Mouse (Mus musculus): ENCODE results near the gene Grem2.

Gene Grem2

GRCm38 (mm10) chr1:174921298-174921955 is at the start of gene Grem2:
Grem2 (minus strand) TSS chr1:174921819.
- no peak for DNase-seq (ENCODE audit: low spot score in 2 of 2)

DNA sequence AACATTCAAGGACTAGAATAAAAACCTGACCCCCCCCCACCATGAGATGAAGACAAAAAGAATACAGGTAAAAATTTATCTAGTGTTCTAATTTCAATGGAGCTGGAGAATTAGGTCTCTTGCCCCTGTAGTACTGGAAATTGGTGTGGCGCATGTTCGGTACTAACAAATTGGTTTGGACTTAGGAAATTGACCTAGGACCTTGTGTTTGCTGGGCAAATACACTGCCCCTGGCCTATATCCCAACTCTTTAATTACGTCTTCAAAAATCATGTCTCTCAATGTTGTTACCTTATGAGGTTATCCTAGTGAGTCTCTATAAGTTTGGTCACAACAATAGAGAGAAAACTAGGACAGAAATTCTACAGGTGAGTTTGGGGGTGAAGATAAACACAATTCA is 38.2 kb upstream of the Grem2 start:
- DNase-seq (ENCODE audit: low spot score in 2 of 2): no peak

GRCm38 (mm10) chr1:174931003-174931619 is 9.5 kb upstream of the Grem2 start:
- DNase-seq (ENCODE audit: low spot score in 2 of 2): no peak

- no peak for DNase-seq (ENCODE audit: low spot score in 2 of 2)
These were observed 8.0 kb upstream of the Grem2 start for GRCm38 (mm10) chr1:174929459-174930181.

DNA sequence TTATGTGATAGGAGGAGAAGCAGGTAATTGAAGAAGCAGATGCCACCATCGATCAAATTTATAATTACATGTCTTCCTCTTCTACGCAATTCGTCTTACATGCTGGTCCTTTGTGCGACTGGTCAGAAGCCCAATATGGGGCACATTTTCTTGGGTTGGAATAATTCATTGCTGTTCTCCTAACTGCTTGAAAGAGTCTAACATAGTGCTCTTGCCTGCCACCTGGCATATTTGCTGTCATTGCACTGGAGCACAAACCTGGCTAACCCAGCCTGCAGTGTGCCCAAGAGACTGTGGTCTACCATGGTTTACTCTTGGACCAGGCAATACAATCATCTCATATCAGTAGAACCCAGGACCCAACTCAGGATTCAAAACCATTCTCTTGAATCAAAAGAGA is 2.7 kb downstream of the Grem2 start:
- no peak for DNase-seq (ENCODE audit: low spot score in 2 of 2)

- DNase-seq (ENCODE audit: low spot score in 2 of 2): no peak
These were observed 3.3 kb downstream of the Grem2 start for GRCm38 (mm10) chr1:174918236-174918870.

DNA sequence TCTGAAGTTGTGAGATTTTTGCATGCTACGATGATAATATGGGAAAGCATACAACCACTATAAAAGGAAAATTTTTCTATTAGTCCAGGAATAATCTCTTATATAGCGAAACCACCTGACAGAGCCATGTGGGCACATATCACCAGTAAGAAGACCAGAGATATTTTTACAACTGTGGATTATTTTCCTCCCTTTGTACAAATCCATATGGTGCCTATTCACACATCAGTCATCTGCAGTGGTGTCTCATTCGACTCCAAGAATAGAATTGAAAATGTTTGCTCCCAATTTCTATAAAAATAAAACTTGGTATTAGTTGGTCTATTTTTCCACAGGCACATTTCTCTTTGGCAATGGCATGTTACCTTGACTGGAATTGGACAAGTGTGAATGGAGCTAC is 11.8 kb downstream of the Grem2 start:
- no peak for DNase-seq (ENCODE audit: low spot score in 2 of 2)

- DNase-seq (ENCODE audit: low spot score in 2 of 2): no peak
These were observed 13.4 kb downstream of the Grem2 start for GRCm38 (mm10) chr1:174908232-174908631.

DNA sequence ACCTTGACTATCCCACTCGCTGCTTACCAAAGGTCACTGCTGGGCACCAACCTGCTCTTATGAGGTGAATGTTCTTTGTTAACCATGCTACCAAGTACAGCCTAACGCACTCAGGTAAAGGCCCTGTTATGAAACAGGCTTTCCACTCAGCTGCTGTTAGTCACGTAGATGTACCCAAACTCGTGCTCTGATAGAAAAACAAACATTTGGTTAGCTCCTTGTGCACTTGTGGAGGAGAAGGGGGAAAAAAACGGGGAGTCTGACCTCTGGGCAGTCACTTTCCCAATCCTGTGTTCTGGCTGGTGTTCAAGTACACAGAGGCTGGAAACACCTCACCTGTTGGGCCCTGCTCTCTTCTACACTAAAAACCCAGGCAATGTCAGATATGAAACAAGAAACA is 14.0 kb downstream of the Grem2 start:
- no peak for DNase-seq (ENCODE audit: low spot score in 2 of 2)

DNA sequence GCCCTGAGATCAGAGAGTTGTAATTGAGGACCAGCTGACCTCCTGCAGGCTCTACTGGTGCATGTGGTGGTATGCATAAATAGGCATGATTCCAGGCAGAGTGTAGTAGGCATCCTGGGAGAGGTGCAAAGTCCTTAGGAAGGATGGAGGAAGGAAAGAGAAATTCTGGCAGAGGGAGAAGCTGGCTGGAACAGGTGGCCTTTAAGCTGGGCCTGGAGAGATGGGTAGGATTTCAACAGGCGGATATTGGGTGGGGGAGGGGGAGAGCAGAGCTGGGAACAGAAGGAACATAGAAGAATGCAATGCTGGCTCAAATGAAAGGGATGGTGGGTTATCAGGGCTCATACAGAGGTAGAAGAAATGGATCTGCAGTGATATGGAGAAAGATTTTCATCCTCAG is 18.9 kb downstream of the Grem2 start:
- DNase-seq (ENCODE audit: low spot score in 2 of 2): no peak

GRCm38 (mm10) chr1:174892471-174892870 is 29.1 kb downstream of the Grem2 start:
- DNase-seq (ENCODE audit: low spot score in 2 of 2): no peak

DNA sequence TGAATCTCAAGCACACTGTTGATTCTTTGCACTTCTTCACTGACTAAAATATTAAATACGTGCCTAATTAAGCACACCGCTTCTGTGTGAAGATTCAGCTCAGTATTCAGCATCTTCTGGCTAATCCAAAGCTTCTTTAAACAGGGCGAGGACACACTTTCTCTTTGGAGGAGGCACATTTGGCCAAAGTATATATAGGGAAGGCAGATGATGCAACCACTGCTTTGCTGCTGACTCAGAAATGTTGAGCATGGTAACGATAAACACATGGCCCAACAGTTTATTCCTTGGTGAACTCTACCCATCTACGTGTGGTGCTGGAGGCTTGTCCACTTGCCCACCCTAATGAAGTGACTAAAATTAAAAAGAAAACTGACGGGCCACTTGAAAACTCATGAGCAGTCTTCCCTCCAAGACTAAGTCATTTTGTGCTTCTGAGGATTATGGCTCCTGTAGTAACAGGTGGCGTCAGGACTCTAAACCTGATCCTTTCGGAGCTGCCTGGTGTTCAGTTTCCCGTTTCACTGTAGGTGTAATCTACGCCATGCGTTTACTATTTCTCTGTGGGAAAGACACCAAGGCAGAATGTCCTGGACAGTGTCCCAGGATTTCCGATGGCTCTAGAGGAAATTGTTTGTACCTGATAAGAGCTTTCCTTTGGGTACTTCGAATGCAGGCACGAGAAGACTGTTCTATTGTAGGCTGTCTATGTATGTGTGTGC is 32.8 kb downstream of the Grem2 start:
- no peak for DNase-seq (ENCODE audit: low spot score in 2 of 2)

DNA sequence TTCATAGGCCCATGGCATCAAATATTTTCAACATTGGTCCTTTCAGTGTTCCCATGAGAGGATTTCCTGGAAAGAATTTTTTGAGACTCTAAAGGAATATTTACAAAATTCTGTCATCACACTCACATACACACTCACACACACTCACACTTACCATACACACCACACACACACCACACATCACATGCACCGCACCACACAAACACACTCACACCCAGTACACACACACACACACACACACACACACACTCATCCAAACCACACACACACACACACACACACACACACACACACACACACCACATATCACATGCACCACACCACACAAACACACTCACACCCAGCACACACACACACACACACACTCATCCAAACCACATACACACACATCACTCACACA is 33.5 kb downstream of the Grem2 start:
- no peak for DNase-seq (ENCODE audit: low spot score in 2 of 2)

GRCm38 (mm10) chr1:174882496-174882895 is 39.1 kb downstream of the Grem2 start:
- DNase-seq (ENCODE audit: low spot score in 2 of 2): no peak

DNA sequence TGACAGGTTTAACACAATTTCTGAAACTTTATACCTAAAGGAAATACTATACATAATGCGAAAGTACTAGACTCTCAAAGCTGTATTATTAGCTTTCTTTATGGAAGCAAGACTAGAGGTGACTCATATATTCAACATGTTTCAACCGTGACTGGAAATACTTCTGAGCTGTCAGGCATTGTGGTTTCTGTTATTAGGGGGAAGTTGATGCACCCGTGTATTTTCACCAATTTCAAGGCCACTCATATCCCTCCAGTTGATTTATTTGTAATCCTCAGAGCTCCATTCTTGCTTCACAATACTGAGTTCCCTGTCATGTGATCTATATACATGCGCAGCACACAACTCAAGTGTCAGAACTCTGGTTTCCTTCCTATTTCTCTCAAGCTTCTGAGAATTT is 46.4 kb downstream of the Grem2 start:
- no peak for DNase-seq (ENCODE audit: low spot score in 2 of 2)

DNA sequence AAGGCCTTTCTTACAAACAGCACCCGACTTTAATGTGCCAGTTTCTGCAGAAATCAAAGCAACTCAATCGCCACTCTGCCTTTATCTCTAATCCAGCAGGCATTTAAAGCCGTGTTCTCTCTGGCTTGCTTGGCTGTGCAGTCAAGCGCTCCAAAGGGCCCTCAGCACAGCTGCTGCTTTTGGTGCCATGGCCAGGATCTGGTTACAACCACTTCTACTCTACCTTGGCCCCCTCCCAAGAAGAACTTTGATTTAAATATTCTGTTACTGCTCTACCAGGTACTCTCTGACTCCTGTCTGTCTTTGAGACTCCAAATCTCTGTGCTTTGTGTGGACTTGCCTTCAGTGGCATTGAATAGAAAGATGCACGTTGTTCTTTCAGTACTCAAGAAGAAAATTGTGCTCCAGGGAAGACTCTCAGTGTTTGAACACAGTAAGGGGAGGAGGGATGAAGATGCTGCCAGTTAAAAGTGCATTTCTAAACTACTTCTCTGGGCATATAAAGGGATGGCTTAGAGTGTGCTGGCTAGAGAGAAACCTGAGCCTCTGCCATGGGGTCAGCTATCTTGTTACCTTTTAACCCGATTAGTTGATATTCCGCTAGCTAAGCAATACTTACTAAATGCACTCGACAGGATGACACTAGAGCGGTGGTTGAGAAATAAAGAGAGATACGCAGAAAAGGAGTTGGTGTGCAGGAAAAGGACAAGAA is 61.1 kb downstream of the Grem2 start:
- DNase-seq (ENCODE audit: low spot score in 2 of 2): no peak

- no peak for DNase-seq (ENCODE audit: low spot score in 2 of 2)
These were observed 65.4 kb downstream of the Grem2 start for GRCm38 (mm10) chr1:174856188-174856587.

DNA sequence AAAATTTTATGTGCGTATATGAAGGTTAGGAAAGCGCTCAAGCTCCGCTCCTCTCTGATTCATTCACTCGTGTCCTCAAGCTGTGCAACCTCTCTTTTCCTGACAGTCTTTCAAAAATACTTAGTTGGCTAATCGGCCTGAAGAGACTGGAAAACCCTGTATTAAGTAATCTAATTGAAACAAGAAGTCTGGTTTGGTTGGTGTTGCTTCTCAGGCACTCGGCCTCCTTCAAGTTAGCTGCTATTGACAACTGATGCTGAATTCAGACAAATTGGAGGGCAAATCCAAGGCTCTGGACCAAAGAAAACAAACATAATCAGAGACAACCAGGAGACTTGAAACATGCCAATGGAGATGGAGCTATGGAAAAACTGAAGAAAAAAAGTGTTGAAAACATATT is 76.8 kb downstream of the Grem2 start:
- DNase-seq (ENCODE audit: low spot score in 2 of 2): no peak

DNA sequence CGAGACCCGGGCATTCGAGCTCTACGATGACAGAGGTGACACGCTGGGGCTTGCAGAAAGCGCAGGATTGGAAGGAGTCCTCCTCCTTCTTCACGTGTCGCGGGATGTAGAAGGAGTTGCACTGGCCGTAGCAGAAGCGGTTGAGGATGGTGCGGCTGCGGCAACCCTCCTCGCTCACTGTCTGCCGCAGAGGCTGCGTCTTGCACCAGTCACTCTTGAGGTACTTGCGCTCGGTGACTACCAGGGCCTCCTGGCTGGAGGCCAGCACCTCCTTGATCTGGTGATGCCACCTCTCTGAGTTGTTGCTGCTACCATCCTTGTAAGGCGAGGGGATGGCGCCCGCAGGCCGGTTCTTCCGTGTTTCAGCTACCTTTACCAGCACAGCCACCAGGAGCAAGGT is 84.8 kb downstream of the Grem2 start:
- DNase-seq (ENCODE audit: low spot score in 2 of 2): no peak

GRCm38 (mm10) chr1:174826562-174826961 is 95.1 kb downstream of the Grem2 start:
- DNase-seq (ENCODE audit: low spot score in 2 of 2): no peak

DNA sequence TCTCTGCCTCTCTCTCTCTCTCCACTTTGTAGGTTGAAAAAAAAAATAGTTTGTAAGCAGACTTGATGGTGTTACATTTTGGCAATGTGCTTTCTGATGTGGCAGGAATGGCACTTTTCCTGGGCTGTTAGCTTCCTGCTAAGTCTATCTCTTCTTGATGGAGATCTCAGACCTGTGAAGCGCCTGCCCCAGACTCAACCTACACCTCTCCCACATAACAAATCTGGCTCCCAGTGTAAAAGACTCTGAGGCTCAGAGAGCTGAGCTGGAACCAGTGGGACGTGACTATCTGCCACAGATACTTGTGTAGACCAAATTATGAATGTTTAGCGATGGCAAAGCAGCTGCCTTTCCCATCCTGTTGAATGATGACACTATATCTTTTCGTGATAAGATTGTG is 109.8 kb downstream of the Grem2 start:
- DNase-seq (ENCODE audit: low spot score in 2 of 2): no peak
